31 mouse cellular contexts compared by ENCODE assay signal in the genomic region with DNA sequence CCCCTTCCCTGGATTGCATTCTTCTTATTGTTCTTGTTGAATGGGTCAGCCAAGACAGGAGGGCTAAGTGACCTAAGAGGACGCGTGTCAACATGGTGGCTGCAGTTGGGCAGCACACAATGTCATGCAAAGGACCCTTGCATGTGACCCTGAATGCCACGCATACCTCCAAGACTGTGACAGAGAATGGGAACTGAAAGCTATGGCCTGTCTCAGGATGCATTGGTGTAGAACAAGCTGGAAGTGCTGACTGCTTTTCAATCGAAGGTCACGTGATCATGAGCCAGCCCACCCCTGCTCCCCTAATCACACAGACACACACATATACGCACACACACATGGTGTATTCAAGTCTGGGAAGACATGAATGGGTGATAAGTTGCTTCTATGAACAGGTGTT. TPM values are rescaled to one million over a fixed set of nuclear protein-coding genes. Genes with fewer than 3 reads are reported as not detected.
DNase-seq lines count a peak whose midpoint lies in the region; ATAC-seq and TF ChIP-seq lines count a peak whose summit lies in the region.
"Had no signal": no experiment of that assay in that cellular context is flagged by ENCODE, and none has a peak within 500 bp of the region (broad histone marks: within the 10 kb centered on the region; RNA-seq: fewer than 3 reads in every experiment).

No protein-coding gene starts in this region.

- no peak overlapping the region for H3K27ac ChIP-seq in MEL (ENCODE audit: control insufficient read depth, low read depth, low read length)
- H3K27ac ChIP-seq: embryonic facial prominence, embryonic 10.5 days; embryonic facial prominence, embryonic 15.5 days; forebrain, embryonic 12.5 days; heart, adult 2 months; hindbrain, embryonic 15.5 days; kidney, postnatal 0 days; limb, embryonic 13.5 days; liver, embryonic 12.5 days; midbrain, embryonic 12.5 days; stomach, postnatal 0 days had no signal

- TF ChIP-seq RAD21 in MEL (IDR thresholded peaks at IDR 0.05; ENCODE audit: low read depth, low read length) = no peak

- no peak overlapping the region for H3K4me3 ChIP-seq in MEL (ENCODE audit: control insufficient read depth in 1 of 2, insufficient read depth in 1 of 2, low read depth in 2 of 2, low read length in 2 of 2)
- H3K4me3 ChIP-seq: embryonic facial prominence, embryonic 10.5 days; embryonic facial prominence, embryonic 15.5 days; forebrain, embryonic 12.5 days; heart, adult 2 months; heart, embryonic 12.5 days; hindbrain, embryonic 15.5 days; limb, embryonic 13.5 days; liver, embryonic 12.5 days; midbrain, embryonic 12.5 days had no signal

- intact Hi-C loops in left cerebral cortex, postnatal 10 days (cut with DNase I) = no loop called here

- H3K79me2 ChIP-seq in MEL (ENCODE audit: control insufficient read depth, insufficient read depth, low read length, poor library complexity) = no peaks in the 10 kb centered on the region

- no peak for TF ChIP-seq EP300 in MEL (IDR thresholded peaks at IDR 0.05; ENCODE audit: low read depth in 1 of 2, low read length in 2 of 2)

- H3K9ac ChIP-seq in MEL (ENCODE audit: control insufficient read depth, low read depth, low read length, poor library complexity, severe bottlenecking) = no peak overlapping the region
- H3K9ac ChIP-seq: embryonic facial prominence, embryonic 15.5 days; forebrain, embryonic 12.5 days; forebrain, postnatal 0 days; heart, embryonic 12.5 days; hindbrain, embryonic 15.5 days; limb, embryonic 13.5 days; liver, embryonic 12.5 days; liver, postnatal 0 days; midbrain, embryonic 12.5 days had no signal

- peak; percentile 28 to 37 for DNase-seq in spleen, postnatal 36 days (ENCODE audit: low spot score in 2 of 2)
- no peak for DNase-seq in spleen, postnatal 4 days (ENCODE audit: low spot score in 2 of 2)
- DNase-seq in MEL (ENCODE audit: low read depth, low spot score) = no peak
- no peak for DNase-seq in layer of hippocampus, postnatal 10 days (ENCODE audit: low spot score in 2 of 2)
- no peak for DNase-seq in frontal cortex, adult 2 months (ENCODE audit: extremely low spot score in 1 of 2, low spot score in 1 of 2)
- no peak for DNase-seq in left cerebral cortex, postnatal 10 days (ENCODE audit: extremely low spot score in 1 of 2, low spot score in 2 of 2)
- DNase-seq: adrenal gland, adult 8-10 months; cerebellum, adult 8-10 months; cerebellum, postnatal 25 days; forebrain, postnatal 0 days; gastrocnemius, postnatal 25 days; heart, adult 2 months; kidney, adult 8-10 months; kidney, postnatal 4 days; liver, postnatal 0 days; lung, postnatal 36 days; retina, postnatal 1 day; right cerebral cortex, postnatal 14 days; thymus, adult 18-20 months; thymus, postnatal 25 days had no signal

- no peak for TF ChIP-seq CTCF in MEL (IDR thresholded peaks at IDR 0.05 in 2 of 3, conservative IDR thresholded peaks at IDR 0.05 in 1 of 3; ENCODE audit: control insufficient read depth in 1 of 3, insufficient read depth in 1 of 3, low read depth in 2 of 3, low read length in 3 of 3, poor library complexity in 1 of 3, severe bottlenecking in 1 of 3)

- TF ChIP-seq POLR2A in MEL (IDR thresholded peaks at IDR 0.05; ENCODE audit: control insufficient read depth in 1 of 2, insufficient read depth in 1 of 2, low read depth in 1 of 2, low read length in 2 of 2, poor library complexity in 1 of 2) = no peak

- H3K4me1 ChIP-seq in MEL (ENCODE audit: control insufficient read depth in 1 of 2, insufficient read depth in 2 of 2, low read length in 2 of 2) = no peaks in the 10 kb centered on the region
- H3K4me1 ChIP-seq: liver, embryonic 12.5 days had no signal

- H3K36me3 ChIP-seq in MEL (ENCODE audit: control insufficient read depth in 1 of 2, insufficient read depth in 2 of 2, low read length in 2 of 2) = no peaks in the 10 kb centered on the region
- H3K36me3 ChIP-seq: embryonic facial prominence, embryonic 10.5 days; embryonic facial prominence, embryonic 15.5 days; heart, embryonic 12.5 days; hindbrain, embryonic 15.5 days; limb, embryonic 13.5 days; liver, embryonic 12.5 days had no signal

- ATAC-seq in monocyte, adult 5-6 weeks (replicated peaks; ENCODE audit: insufficient number of reproducible peaks, low FRiP score, low TSS enrichment, poor library complexity, severe bottlenecking) = 0 out of 2 replicates have a peak, but pooled peaks have one; percentile 28
- ATAC-seq: forebrain, postnatal 0 days; liver, embryonic 12.5 days; liver, postnatal 0 days had no signal

- no peaks in the 10 kb centered on the region; a peak in 1 of 4 replicates for H3K27me3 ChIP-seq in MEL (ENCODE audit: control insufficient read depth in 1 of 2, insufficient read depth in 2 of 2, low read length in 2 of 2)
- H3K27me3 ChIP-seq: hindbrain, embryonic 15.5 days; limb, embryonic 13.5 days; midbrain, embryonic 12.5 days had no signal

- no peaks in the 10 kb centered on the region for H3K9me3 ChIP-seq in MEL (replicated peaks; ENCODE audit: insufficient read depth, low read length)
- H3K9me3 ChIP-seq: embryonic facial prominence, embryonic 10.5 days; embryonic facial prominence, embryonic 15.5 days; forebrain, embryonic 12.5 days; heart, embryonic 12.5 days; hindbrain, embryonic 15.5 days; limb, embryonic 13.5 days; liver, embryonic 12.5 days; midbrain, embryonic 12.5 days had no signal

TF ChIP-seq in MEL, 35 proteins besides CTCF, POLR2A, EP300 and RAD21:
- no peak for TF ChIP-seq POLR2AphosphoS2 (IDR thresholded peaks at IDR 0.05; ENCODE audit: low read length)
- 0 out of 2 replicates have a peak, but pooled peaks have one; percentile 10 for TF ChIP-seq USF1 (IDR thresholded peaks at IDR 0.05; ENCODE audit: low read depth, low read length)

RNA-seq across cellular contexts. Expression of gene Ric8b, which starts 53.9 kb away (rescaled TPM):
- 5.8 and 6.3 TPM in 2 replicates for total RNA-seq in MEL (2012; rRNA removed)
- 1 to 10 TPM in 1 of 2 experiments, not detected in 1; 8.6 TPM for polyA plus RNA-seq in MEL (2012; ENCODE audit: insufficient read depth in 1 of 2, insufficient read length in 2 of 2, low read depth in 1 of 2, low replicate concordance in 2 of 2, missing spikeins in 1 of 2)
- total RNA-seq in monocyte, adult 5-6 weeks (2017) = 25.4 to 32.3 TPM (median 27.0 TPM) in 3 replicates
- total RNA-seq in layer of hippocampus, postnatal 10 days (2021) = 10 to 100 TPM; 30.4 to 37.0 TPM
- 39.6 and 41.1 TPM in 2 replicates for polyA plus RNA-seq in frontal cortex, adult 2 months (2012; rRNA removed)
- total RNA-seq in left cerebral cortex, postnatal 10 days (2021) = 10 to 100 TPM; 41.5 to 44.7 TPM

Comparison
In these comparisons a context has a peak if more than half of its experiments do, and no peak if none do; other contexts are left out.
1. DNase-seq: peak in spleen, postnatal 36 days (2 of 2); none in spleen, postnatal 4 days (0 of 2), MEL (single experiment), layer of hippocampus, postnatal 10 days (0 of 2), frontal cortex, adult 2 months (0 of 2) and left cerebral cortex, postnatal 10 days (0 of 2).